Mouse (Mus musculus): ENCODE data around the gene Rab37. TPM values are rescaled to one million over a fixed set of nuclear protein-coding genes. Genes with fewer than 3 reads are reported as not detected.

The Rab37 gene
- polyA plus RNA-seq, 1 experiment from 2014 or later: 0.35 TPM

- ChIA-PET POLR2A (no interaction called here), CTCF (no interaction called here)
These were observed 40.6 kb downstream of the Rab37 start for GRCm38 (mm10) chr11:115131768-115132381.

GRCm38 (mm10) chr11:115133800-115134199 is 42.6 kb downstream of the Rab37 start, which contains the start of gene Cd300lf:
Gene Cd300lf, minus strand, starts transcription at chr11:115133992.
- in situ Hi-C loops (cut with MboI; ENCODE audit: low pct_unique_long_range_greater_than_20kb): no loop called here
- DNase-seq (ENCODE audit: low read depth, low spot score) (no peak), ATAC-seq (no peak)
- CTCF ChIA-PET: no interaction called here
- H3K27me3 ChIP-seq: peaks cover 4% of the 10 kb centered on the region
- POLR2A ChIA-PET: no interaction called here
- TF ChIP-seq CTCF (IDR thresholded peaks at IDR 0.05): no peak

More at GRCm38 (mm10) chr11:115131768-115132381, 40.6 kb downstream of the Rab37 start:
- DNase-seq (ENCODE audit: low read depth, low spot score) (no peak), ATAC-seq (no peak)
- TF ChIP-seq CTCF (IDR thresholded peaks at IDR 0.05): no peak
- in situ Hi-C loops (cut with MboI; ENCODE audit: low pct_unique_long_range_greater_than_20kb): no loop called here
- no peaks in the 10 kb centered on the region for H3K27me3 ChIP-seq

- ChIA-PET POLR2A (no interaction called here), CTCF (interaction anchor here (1.1 to 1.8 kb wide), 2 partner anchors 15 to 73 kb away, joined by 3 to 5 read pairs; no protein-coding TSS in a partner anchor)
- peaks cover 4% of the 10 kb centered on the region for H3K27me3 ChIP-seq
- ATAC-seq (no peak), DNase-seq (ENCODE audit: low read depth, low spot score) (no peak)
- in situ Hi-C loops (cut with MboI; ENCODE audit: low pct_unique_long_range_greater_than_20kb): no loop called here
- no peak for TF ChIP-seq CTCF (IDR thresholded peaks at IDR 0.05)
These were observed 47.5 kb downstream of the Rab37 start for GRCm38 (mm10) chr11:115138597-115139262.

- ChIA-PET POLR2A (no interaction called here), CTCF (no interaction called here)
- ATAC-seq: no peak
- peaks cover 4% of the 10 kb centered on the region for H3K27me3 ChIP-seq
- TF ChIP-seq CTCF (IDR thresholded peaks at IDR 0.05): no peak
- no peak for DNase-seq (ENCODE audit: low read depth, low spot score)
- in situ Hi-C loops (cut with MboI; ENCODE audit: low pct_unique_long_range_greater_than_20kb): no loop called here
These were observed 50.7 kb downstream of the Rab37 start for GRCm38 (mm10) chr11:115141970-115142369.

GRCm38 (mm10) chr11:115147813-115148212 is 56.6 kb downstream of the Rab37 start:
- POLR2A ChIA-PET: no interaction called here
- CTCF ChIA-PET: no interaction called here
- no peaks in the 10 kb centered on the region for H3K27me3 ChIP-seq
- DNase-seq (ENCODE audit: low read depth, low spot score) (no peak), ATAC-seq (no peak)
- in situ Hi-C loops (cut with MboI; ENCODE audit: low pct_unique_long_range_greater_than_20kb): no loop called here
- TF ChIP-seq CTCF (IDR thresholded peaks at IDR 0.05): no peak

- H3K27me3 ChIP-seq: peaks cover 13% of the 10 kb centered on the region
- POLR2A ChIA-PET: no interaction called here
- no peak for TF ChIP-seq CTCF (IDR thresholded peaks at IDR 0.05)
- in situ Hi-C loops (cut with MboI; ENCODE audit: low pct_unique_long_range_greater_than_20kb): no loop called here
- no peak for ATAC-seq
- CTCF ChIA-PET: interaction anchor here (1.7 kb wide), 1 partner anchor 59 kb away, joined by 3 read pairs; the partner anchor contains the start of gene Rab37
- no peak for DNase-seq (ENCODE audit: low read depth, low spot score)
These were observed 59.6 kb downstream of the Rab37 start for GRCm38 (mm10) chr11:115150741-115151254.

- in situ Hi-C loops (cut with MboI; ENCODE audit: low pct_unique_long_range_greater_than_20kb): no loop called here
- H3K27me3 ChIP-seq: peaks cover 17% of the 10 kb centered on the region
- ATAC-seq: no peak
- CTCF ChIA-PET: interaction anchor here (1.7 kb wide), 1 partner anchor 60 kb away, joined by 3 read pairs; the partner anchor contains the start of gene Rab37
- DNase-seq (ENCODE audit: low read depth, low spot score): no peak
- POLR2A ChIA-PET: no interaction called here
- TF ChIP-seq CTCF (IDR thresholded peaks at IDR 0.05): no peak
These were observed 60.7 kb downstream of the Rab37 start for GRCm38 (mm10) chr11:115151755-115152429.

- CTCF ChIA-PET: interaction anchor here (0.8 to 3.4 kb wide), 7 partner anchors 9 to 76 kb away, joined by 3 to 29 read pairs (median 3); partner anchors contain the start of gene Rab37
- no peak for TF ChIP-seq CTCF (IDR thresholded peaks at IDR 0.05)
- ATAC-seq (no peak), DNase-seq (ENCODE audit: low read depth, low spot score) (no peak)
- in situ Hi-C loops (cut with MboI; ENCODE audit: low pct_unique_long_range_greater_than_20kb): no loop called here
- POLR2A ChIA-PET: no interaction called here
- H3K27me3 ChIP-seq: peaks cover 18% of the 10 kb centered on the region
These were observed 61.9 kb downstream of the Rab37 start for GRCm38 (mm10) chr11:115153088-115153487.

GRCm38 (mm10) chr11:115153699-115154292 is 62.6 kb downstream of the Rab37 start:
- DNase-seq (ENCODE audit: low read depth, low spot score): no peak
- CTCF ChIA-PET: interaction anchor here (0.8 to 3.4 kb wide), 7 partner anchors 9 to 77 kb away, joined by 3 to 29 read pairs (median 3); partner anchors contain the start of gene Rab37
- TF ChIP-seq CTCF (IDR thresholded peaks at IDR 0.05): peak; percentile 94
- ATAC-seq: peak; percentile 46
- POLR2A ChIA-PET: interaction anchor here (1.4 kb wide), 1 partner anchor 72 kb away, joined by 3 read pairs; no protein-coding TSS in a partner anchor
- peaks cover 18% of the 10 kb centered on the region for H3K27me3 ChIP-seq
- in situ Hi-C loops (cut with MboI; ENCODE audit: low pct_unique_long_range_greater_than_20kb): no loop called here

- in situ Hi-C loops (cut with MboI; ENCODE audit: low pct_unique_long_range_greater_than_20kb): loop anchor here (5.0 kb wide), 1 partner anchor 73 kb away; no protein-coding TSS in a partner anchor
- CTCF ChIA-PET: interaction anchor here (1.1 to 3.4 kb wide), 3 partner anchors 27 to 73 kb away, joined by 3 to 29 read pairs (median 3); no protein-coding TSS in a partner anchor
- POLR2A ChIA-PET: interaction anchor here (1.4 kb wide), 1 partner anchor 74 kb away, joined by 3 read pairs; no protein-coding TSS in a partner anchor
- ATAC-seq (no peak), DNase-seq (ENCODE audit: low read depth, low spot score) (no peak)
- no peak for TF ChIP-seq CTCF (IDR thresholded peaks at IDR 0.05)
- H3K27me3 ChIP-seq: peaks cover 18% of the 10 kb centered on the region
These were observed 63.9 kb downstream of the Rab37 start for GRCm38 (mm10) chr11:115155053-115155634.
